Mouse (Mus musculus) spleen, adult 2 months (tissue): ENCODE measurements around the gene Schip1.

Source experiments
- CTCF ChIP-seq: fragments of 200-500 bp; IDR thresholded peaks from 2 replicates; pipeline ENCODE4 v1.5.1; 2011; ENCODE audit warnings: mild to moderate bottlenecking, inconsistent platforms; ENCODE audit not compliant: insufficient read depth, insufficient read length, insufficient replicate concordance; ENCODE audit errors: extremely low read depth
- POLR2A ChIP-seq: fragments of 200-500 bp; IDR thresholded peaks from 2 replicates; pipeline ENCODE4 v1.6.1; 2011; ENCODE audit warnings: low read depth, low read length, inconsistent platforms

GRCm38 (mm10) chr3:68535160-68535728 is 470.6 kb downstream of the Schip1 start:
- TF ChIP-seq CTCF (no peak), POLR2A (no peak)
